ENCODE assay signal across 16 mouse cellular contexts in genomic region chr1:89088144-89088543, GRCm38 (mm10). TPM values are rescaled to one million over a fixed set of nuclear protein-coding genes. Genes with fewer than 3 reads are reported as not detected.
DNase-seq lines count a peak whose midpoint lies in the region; ATAC-seq and TF ChIP-seq lines count a peak whose summit lies in the region.
"Had no signal": no experiment of that assay in that cellular context is flagged by ENCODE, and none has a peak within 500 bp of the region (broad histone marks: within the 10 kb centered on the region; RNA-seq: fewer than 3 reads in every experiment).

No protein-coding gene starts in this region.

- H3K27ac ChIP-seq in intestine, embryonic 15.5 days = 0 out of 2 replicates have a peak overlapping the region, but pooled peaks have one; percentile 17
- H3K27ac ChIP-seq in intestine, postnatal 0 days (ENCODE audit: low read depth, low read length) = no peak overlapping the region
- H3K27ac ChIP-seq in midbrain, postnatal 0 days (ENCODE audit: low read depth, low read length) = no peak overlapping the region
- no peak overlapping the region for H3K27ac ChIP-seq in midbrain, embryonic 15.5 days
- H3K27ac ChIP-seq: forebrain, embryonic 15.5 days; gastrocnemius, adult 2 months; liver, embryonic 12.5 days; midbrain, embryonic 12.5 days; neural tube, embryonic 12.5 days had no signal

- TF ChIP-seq CTCF in intestine, postnatal 0 days (IDR thresholded peaks at IDR 0.05; ENCODE audit: low read depth) = no peak
- no peak for TF ChIP-seq CTCF in midbrain, postnatal 0 days (IDR thresholded peaks at IDR 0.05)

- intact Hi-C loops in heart, postnatal 25 days (cut with DNase I) = no loop called here
- intact Hi-C loops in heart, postnatal 14 days (cut with DNase I) = loop anchor here (2.0 kb wide), 1 partner anchor 13 kb away; no protein-coding TSS in a partner anchor

- no peaks in the 10 kb centered on the region for H3K27me3 ChIP-seq in intestine, embryonic 15.5 days (replicated peaks)
- H3K27me3 ChIP-seq in intestine, postnatal 0 days (replicated peaks; ENCODE audit: control insufficient read depth, insufficient read depth, low read length) = no peaks in the 10 kb centered on the region
- no peaks in the 10 kb centered on the region for H3K27me3 ChIP-seq in midbrain, postnatal 0 days (ENCODE audit: insufficient read depth, low read length)
- H3K27me3 ChIP-seq in midbrain, embryonic 15.5 days (replicated peaks) = no peaks in the 10 kb centered on the region
- H3K27me3 ChIP-seq: forebrain, embryonic 15.5 days; midbrain, embryonic 12.5 days; neural tube, embryonic 12.5 days had no signal

- ATAC-seq in intestine, embryonic 15.5 days = no peak
- ATAC-seq in intestine, postnatal 0 days = no peak
- no peak for ATAC-seq in midbrain, postnatal 0 days (ENCODE audit: low FRiP score)
- ATAC-seq in midbrain, embryonic 15.5 days (replicated peaks) = no peak
- ATAC-seq: forebrain, embryonic 15.5 days; liver, embryonic 12.5 days; lung, postnatal 0 days had no signal

- peaks cover 48% of the 10 kb centered on the region for H3K4me1 ChIP-seq in intestine, embryonic 15.5 days (replicated peaks)
- peaks cover 16% of the 10 kb centered on the region for H3K4me1 ChIP-seq in intestine, postnatal 0 days (replicated peaks; ENCODE audit: control insufficient read depth, insufficient read depth, low read length)
- H3K4me1 ChIP-seq in midbrain, postnatal 0 days (ENCODE audit: insufficient read depth, low read length) = peaks cover 21% of the 10 kb centered on the region; the same call in 1 of the 2 replicates
- H3K4me1 ChIP-seq in midbrain, embryonic 15.5 days = peaks cover 31% of the 10 kb centered on the region

- DNase-seq in heart, adult 11 months = peak; percentile 95
- no peak for DNase-seq in heart, postnatal 25 days (ENCODE audit: low spot score)
- peak; percentile 50 for DNase-seq in midbrain, postnatal 0 days (ENCODE audit: low spot score)
- DNase-seq in heart, postnatal 14 days = peak; percentile 19 to 42
- no peak for DNase-seq in frontal cortex, postnatal 14 days (ENCODE audit: low spot score in 2 of 2)
- DNase-seq: cerebellum, adult 18-20 months; embryo, embryonic 11 days; gastrocnemius, adult 2 months had no signal

- H3K36me3 ChIP-seq in intestine, embryonic 15.5 days = no peaks in the 10 kb centered on the region
- H3K36me3 ChIP-seq in intestine, postnatal 0 days (ENCODE audit: control insufficient read depth, insufficient read depth) = no peaks in the 10 kb centered on the region
- no peaks in the 10 kb centered on the region for H3K36me3 ChIP-seq in midbrain, postnatal 0 days (ENCODE audit: insufficient read depth, low read length)
- no peaks in the 10 kb centered on the region for H3K36me3 ChIP-seq in midbrain, embryonic 15.5 days (replicated peaks)
- H3K36me3 ChIP-seq: forebrain, embryonic 15.5 days; liver, embryonic 12.5 days; midbrain, embryonic 12.5 days had no signal

- 50% methylated on average over 10 of the region's 10 CpGs for WGBS in intestine, embryonic 15.5 days
- WGBS in intestine, postnatal 0 days = 53% methylated on average over 10 of the region's 10 CpGs
- 59% methylated on average over 10 of the region's 10 CpGs for WGBS in midbrain, postnatal 0 days
- 54% methylated on average over 10 of the region's 10 CpGs for WGBS in midbrain, embryonic 15.5 days

- H3K4me2 ChIP-seq in intestine, embryonic 15.5 days (replicated peaks) = no peak overlapping the region
- H3K4me2 ChIP-seq in intestine, postnatal 0 days (replicated peaks; ENCODE audit: low read depth) = no peak overlapping the region
- no peak overlapping the region for H3K4me2 ChIP-seq in midbrain, postnatal 0 days (ENCODE audit: low read depth, low read length, poor library complexity, severe bottlenecking)
- H3K4me2 ChIP-seq in midbrain, embryonic 15.5 days = no peak overlapping the region
- H3K4me2 ChIP-seq: forebrain, embryonic 15.5 days; liver, embryonic 12.5 days; midbrain, embryonic 12.5 days; neural tube, embryonic 12.5 days had no signal

- H3K4me3 ChIP-seq in intestine, embryonic 15.5 days (replicated peaks) = no peak overlapping the region
- H3K4me3 ChIP-seq in intestine, postnatal 0 days (ENCODE audit: low read depth, low read length) = no peak overlapping the region
- H3K4me3 ChIP-seq in midbrain, postnatal 0 days (ENCODE audit: low read depth, low read length) = no peak overlapping the region
- H3K4me3 ChIP-seq in midbrain, embryonic 15.5 days = no peak overlapping the region
- H3K4me3 ChIP-seq: forebrain, embryonic 15.5 days; gastrocnemius, adult 2 months; liver, embryonic 12.5 days; midbrain, embryonic 12.5 days; neural tube, embryonic 12.5 days had no signal

- H3K9me3 ChIP-seq in intestine, embryonic 15.5 days = no peaks in the 10 kb centered on the region
- no peaks in the 10 kb centered on the region for H3K9me3 ChIP-seq in intestine, postnatal 0 days (ENCODE audit: control insufficient read depth)
- no peaks in the 10 kb centered on the region for H3K9me3 ChIP-seq in midbrain, postnatal 0 days (ENCODE audit: low read length)
- no peaks in the 10 kb centered on the region for H3K9me3 ChIP-seq in midbrain, embryonic 15.5 days
- H3K9me3 ChIP-seq: forebrain, embryonic 15.5 days; liver, embryonic 12.5 days; midbrain, embryonic 12.5 days; neural tube, embryonic 12.5 days had no signal

- no peak overlapping the region for H3K9ac ChIP-seq in intestine, embryonic 15.5 days
- no peak overlapping the region for H3K9ac ChIP-seq in intestine, postnatal 0 days (ENCODE audit: low read depth, low read length)
- H3K9ac ChIP-seq in midbrain, postnatal 0 days (replicated peaks; ENCODE audit: low read length, poor library complexity, severe bottlenecking) = no peak overlapping the region
- H3K9ac ChIP-seq in midbrain, embryonic 15.5 days = no peak overlapping the region
- H3K9ac ChIP-seq: forebrain, embryonic 15.5 days; liver, embryonic 12.5 days; midbrain, embryonic 12.5 days; neural tube, embryonic 12.5 days had no signal

RNA-seq across cellular contexts. Expression of gene Sh3bp4, which starts 17.9 kb away (rescaled TPM):
- 10 to 100 TPM; 10.5 to 13.2 TPM for total RNA-seq in heart, postnatal 25 days (2021)
- 16.3 and 17.0 TPM in 2 replicates for polyA plus RNA-seq in intestine, embryonic 15.5 days (2015; fragmentation: Nextera tagmentation; extraction: Ambion mirVana)
- 6.1 and 6.2 TPM in 2 replicates for polyA plus RNA-seq in intestine, postnatal 0 days (2015; fragmentation: Nextera tagmentation; extraction: Ambion mirVana)
- 22.0 and 26.5 TPM in 2 replicates for total RNA-seq in midbrain, postnatal 0 days (2014; rRNA removed)
- polyA plus RNA-seq in midbrain, postnatal 0 days (2015; fragmentation: Nextera tagmentation; extraction: Ambion mirVana) = 10.3 and 11.0 TPM in 2 replicates
- polyA plus RNA-seq in midbrain, embryonic 15.5 days (2015; fragmentation: Nextera tagmentation; extraction: Ambion mirVana) = 12.3 and 12.4 TPM in 2 replicates
- 10 to 100 TPM; 15.5 to 17.1 TPM for total RNA-seq in heart, postnatal 14 days (2021)

Comparison
In these comparisons a context has a peak if more than half of its experiments do, and no peak if none do; other contexts are left out.
1. DNase-seq: peak in heart, adult 11 months (single experiment), midbrain, postnatal 0 days (single experiment) and heart, postnatal 14 days (2 of 2); none in heart, postnatal 25 days (single experiment) and frontal cortex, postnatal 14 days (0 of 2).